Mouse (Mus musculus) adrenal gland, adult 10 weeks (tissue): Measurements from ENCODE around the gene Spdye4b. TPM values are rescaled to one million over a fixed set of nuclear protein-coding genes. Genes with fewer than 3 reads are reported as not detected.

ENCODE experiments used
- polyA plus RNA-seq: library from polyadenylated mRNA; stranded (reverse); fragments of 350-450 nt; fragmentation: Illumina TruSeq; extraction: RNeasy Lipid Tissue Mini Kit (QIAGEN cat#74804); gene quantifications from one replicate; pipeline ENCODE4 v1.2.3, GENCODE M21; 2014; ENCODE audit warnings: low read depth, low replicate concordance

Gene Spdye4b
- polyA plus RNA-seq: not detected

DNA sequence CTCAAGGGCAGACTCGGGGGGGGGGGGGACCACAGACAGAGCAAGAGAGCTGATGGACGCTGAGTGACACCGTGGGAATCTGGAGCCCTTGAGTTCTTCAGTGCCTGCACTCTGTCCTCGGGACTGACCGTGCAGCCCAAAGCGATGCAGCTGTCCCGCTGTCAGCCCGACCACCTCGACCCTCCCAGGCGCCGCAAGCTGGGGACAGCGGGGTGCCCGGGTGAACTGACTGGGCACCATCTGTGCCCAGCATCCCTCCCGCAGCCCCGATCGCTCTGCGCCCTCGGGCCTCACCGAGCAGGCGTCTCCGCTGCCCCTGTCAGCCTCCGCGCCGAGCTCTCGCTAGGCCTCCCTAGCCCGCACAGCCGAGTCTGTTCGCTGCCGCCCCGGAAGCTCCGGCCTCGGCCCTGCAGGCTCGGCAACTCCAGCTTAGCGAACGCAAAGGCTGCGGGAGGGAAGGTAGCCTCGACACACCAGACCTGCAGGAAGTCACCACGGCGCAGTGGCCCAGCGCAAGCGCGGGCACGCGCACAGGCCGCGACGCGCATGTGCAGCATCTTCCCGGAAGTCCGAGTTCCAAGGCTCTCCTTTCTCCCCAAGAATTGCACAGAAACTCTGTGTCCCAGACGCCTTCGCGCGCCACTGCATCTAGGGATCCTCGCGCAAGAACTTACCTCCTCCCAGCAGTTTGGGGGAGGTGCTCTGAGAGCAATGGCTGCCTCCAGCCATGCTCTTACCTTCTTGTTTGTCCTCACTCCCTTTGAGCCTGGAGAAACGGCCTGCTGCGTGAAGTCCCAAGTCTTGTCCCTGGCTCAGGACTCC lies at the start of gene Spdye4b, which contains the start of gene Rbak:
TSS of gene Spdye4b (plus strand) at position 763 of the 822 bp plus-strand sequence.
TSS of gene Rbak (minus strand) at position 521 of the 822 bp plus-strand sequence.

GRCm38 (mm10) chr5:143147481-143147880 lies 33.3 kb upstream of the Spdye4b start, which contains the start of gene Olfr718-ps1:
Gene Olfr718-ps1 (minus strand): TSS chr5:143147581.

GRCm38 (mm10) chr5:143226790-143227189 lies 46.0 kb downstream of the Spdye4b start, which contains the start of gene Spdye4a:
Gene Spdye4a (minus strand): TSS chr5:143226890.

GRCm38 (mm10) chr5:143235028-143235693 lies 54.3 kb downstream of the Spdye4b start, which contains the start of gene Zfp12:
Gene Zfp12 (plus strand): TSS chr5:143235163.

Other genes starting within 250 kb of the Spdye4b start
- gene Fscn1, start 220.7 kb upstream of the Spdye4b start, polyA plus RNA-seq: 0.82 TPM
- gene Rnf216, start 68.0 kb upstream of the Spdye4b start, polyA plus RNA-seq: 58.0 TPM
- not detected for gene Olfr718-ps1, start 33.4 kb upstream of the Spdye4b start, polyA plus RNA-seq
- gene Rbak, start 242 bp upstream of the Spdye4b start, polyA plus RNA-seq: 10.3 TPM
- not detected for gene Spdye4a, start 45.9 kb downstream of the Spdye4b start, polyA plus RNA-seq
- 15.7 TPM for gene Zfp12, start 54.1 kb downstream of the Spdye4b start, polyA plus RNA-seq
- 0.87 TPM for gene Zfp316, start 89.0 kb downstream of the Spdye4b start, polyA plus RNA-seq
- gene Zfp853, start 112.6 kb downstream of the Spdye4b start, polyA plus RNA-seq: not detected
- gene E130309D02Rik, start 134.3 kb downstream of the Spdye4b start, polyA plus RNA-seq: 2.2 TPM
- 7.6 TPM for gene Zdhhc4, start 148.2 kb downstream of the Spdye4b start, polyA plus RNA-seq
- gene Grid2ip, start 176.3 kb downstream of the Spdye4b start, polyA plus RNA-seq: not detected
- 75.5 TPM for gene Kdelr2, start 222.8 kb downstream of the Spdye4b start, polyA plus RNA-seq